Mouse (Mus musculus) c-Kit-negative CD71-positive TER-119-positive erythroid progenitor cells, embryonic 14.5 days (primary cell): ENCODE results near the gene Cope.

Experiments used
- DNase-seq: peaks from one replicate; pipeline ENCODE4 v3.0.0-alpha.2; 2013; ENCODE audit warnings: low read depth, low spot score

The Cope gene

GRCm38 (mm10) chr8:70347443-70347842, 45.1 kb downstream of the Cope start:
- no peak for DNase-seq

GRCm38 (mm10) chr8:70347860-70348420, 45.6 kb downstream of the Cope start:
- DNase-seq: no peak

- DNase-seq: no peak
Observed at GRCm38 (mm10) chr8:70351035-70351999, 49.0 kb downstream of the Cope start.

- no peak for DNase-seq
Observed at GRCm38 (mm10) chr8:70352000-70352384, 49.7 kb downstream of the Cope start.

- no peak for DNase-seq
Observed at GRCm38 (mm10) chr8:70352657-70353151, 50.4 kb downstream of the Cope start.

- peak; percentile 99 for DNase-seq
Observed at GRCm38 (mm10) chr8:70353194-70353817, 51.0 kb downstream of the Cope start, which contains the start of gene Upf1. Gene Upf1 (minus strand): TSS chr8:70353278.

- no peak for DNase-seq
Observed at GRCm38 (mm10) chr8:70354004-70354403, 51.7 kb downstream of the Cope start.

- no peak for DNase-seq
Observed at GRCm38 (mm10) chr8:70356111-70356510, 53.8 kb downstream of the Cope start.

GRCm38 (mm10) chr8:70359411-70359810, 57.1 kb downstream of the Cope start:
- no peak for DNase-seq

- DNase-seq: no peak
Observed at GRCm38 (mm10) chr8:70360769-70361168, 58.5 kb downstream of the Cope start.

GRCm38 (mm10) chr8:70361484-70362032, 59.2 kb downstream of the Cope start:
- no peak for DNase-seq
